Mouse (Mus musculus) ES-E14 (cell line): ENCODE data around the gene Irs3.

ENCODE experiments used
- HCFC1 ChIP-seq: IDR thresholded peaks from 2 replicates; pipeline ENCODE4 v1.6.1; 2012; ENCODE audit warnings: low read length, inconsistent platforms, borderline replicate concordance; ENCODE audit not compliant: insufficient read depth
- ZNF384 ChIP-seq: IDR thresholded peaks from 2 replicates; pipeline ENCODE4 v1.6.1; 2012; ENCODE audit warnings: low read depth, low read length, inconsistent platforms

DNA sequence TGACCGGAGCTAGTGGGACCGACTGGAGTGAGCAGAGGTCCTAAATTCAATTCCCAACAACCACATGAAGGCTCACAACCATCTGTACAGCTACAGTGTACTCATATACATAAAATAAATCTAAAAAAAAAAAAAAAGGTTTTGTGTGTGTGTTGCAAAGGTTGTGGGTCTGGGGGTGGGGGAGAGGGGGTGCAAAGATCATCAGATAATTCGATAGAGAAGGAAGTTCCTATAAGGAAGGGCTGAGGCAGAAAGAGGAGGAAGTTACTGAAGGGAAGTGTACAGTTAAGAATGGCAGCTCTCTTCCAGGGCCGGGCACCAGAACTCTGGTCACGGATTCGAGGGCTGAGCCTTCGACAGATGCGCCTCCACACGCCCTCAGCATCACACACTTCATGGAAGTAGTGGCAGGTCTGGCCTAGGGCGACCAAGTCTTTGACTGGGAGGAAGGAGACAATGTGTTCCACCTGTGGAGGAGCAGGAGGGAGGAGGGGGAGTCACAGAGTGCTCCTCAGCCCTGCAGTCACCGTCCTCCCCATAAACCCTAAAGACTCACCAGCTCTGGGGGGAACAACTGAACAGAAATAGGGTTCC lies 21.5 kb downstream of the Irs3 start:
- TF ChIP-seq ZNF384 (no peak), HCFC1 (no peak)
